Mouse (Mus musculus) leukemia stem cell, adult 10-12 weeks (primary cell): Measurements from ENCODE around the gene Tmem94. TPM values are rescaled to one million over a fixed set of nuclear protein-coding genes. Genes with fewer than 3 reads are reported as not detected.

Experiments used
- polyA plus RNA-seq: library from polyadenylated mRNA; stranded (reverse); fragments of >175 nt; gene quantifications from 2 replicates; pipeline ENCODE4 v1.2.3, GENCODE M21; 2012; ENCODE audit warnings: low replicate concordance

Tmem94 gene
- polyA plus RNA-seq, result 45.5 and 78.4 TPM in 2 replicates

DNA sequence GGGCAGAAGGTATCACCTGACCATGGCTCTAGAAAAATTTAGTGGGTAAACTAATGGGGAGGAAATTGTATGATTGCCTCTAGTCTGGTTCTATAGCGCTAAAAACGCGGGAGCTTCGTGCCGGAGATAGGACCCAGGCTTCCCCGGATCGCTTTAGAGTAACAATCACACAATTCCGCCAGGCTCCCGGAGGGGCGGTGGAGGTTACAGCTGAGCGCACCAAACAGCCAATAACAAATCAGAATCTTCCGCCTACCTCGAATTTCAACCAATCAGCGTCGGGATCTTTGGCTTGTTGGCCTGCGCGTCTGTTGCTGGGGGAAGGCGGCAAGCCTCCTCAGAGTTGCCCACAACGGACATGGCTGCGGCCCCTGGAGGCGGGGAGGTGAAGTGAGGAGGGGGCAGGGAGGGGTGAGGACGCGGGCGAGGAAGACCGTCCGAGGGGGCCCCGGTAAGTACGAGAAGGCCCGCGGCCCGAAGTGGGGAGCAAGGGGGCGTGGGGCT is at the start of gene Tmem94:
TSS of gene Tmem94 (plus strand) at position 331 of the 504 bp plus-strand sequence.

DNA sequence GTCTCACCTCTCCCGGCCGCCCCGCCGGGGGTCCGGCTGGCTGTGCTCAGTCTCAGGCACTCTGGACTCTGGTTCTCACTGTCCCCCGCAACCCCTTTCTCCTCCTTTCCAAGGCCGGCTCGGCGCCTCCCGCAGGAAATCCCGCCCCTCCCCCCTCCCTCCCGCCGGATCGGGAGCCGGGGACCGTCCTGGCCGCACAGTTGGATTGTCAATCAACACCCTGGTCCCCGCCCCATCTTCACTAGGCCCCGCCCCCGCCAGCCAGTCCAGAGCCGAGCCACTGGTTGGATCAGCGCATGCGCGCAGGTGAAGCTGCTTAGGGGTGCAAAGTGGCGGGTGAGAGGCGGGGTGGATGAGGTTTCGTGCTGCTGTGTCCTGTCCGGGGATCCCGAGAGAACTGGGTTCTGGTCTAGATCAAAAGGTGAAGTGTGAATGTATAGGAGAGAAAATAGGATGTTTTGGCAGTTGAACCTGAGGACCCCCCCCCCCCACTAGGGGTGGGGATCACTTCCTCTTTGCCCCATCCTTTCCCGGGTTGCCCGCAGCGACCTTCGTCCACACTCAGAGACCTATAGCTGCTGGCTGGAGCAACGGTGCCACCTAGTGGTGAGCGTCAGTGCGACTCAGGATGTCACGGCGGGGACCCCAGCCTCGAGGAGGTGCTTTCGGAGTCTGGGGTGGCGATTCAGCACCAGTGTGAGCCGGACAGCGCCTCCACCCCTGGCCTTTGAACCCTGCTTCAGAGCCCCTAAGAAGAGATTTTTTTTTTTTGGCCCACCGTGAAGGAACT is 48.5 kb downstream of the Tmem94 start, which contains the start of gene Caskin2:
TSS of gene Caskin2 (minus strand) at position 133 of the 790 bp plus-strand sequence.

DNA sequence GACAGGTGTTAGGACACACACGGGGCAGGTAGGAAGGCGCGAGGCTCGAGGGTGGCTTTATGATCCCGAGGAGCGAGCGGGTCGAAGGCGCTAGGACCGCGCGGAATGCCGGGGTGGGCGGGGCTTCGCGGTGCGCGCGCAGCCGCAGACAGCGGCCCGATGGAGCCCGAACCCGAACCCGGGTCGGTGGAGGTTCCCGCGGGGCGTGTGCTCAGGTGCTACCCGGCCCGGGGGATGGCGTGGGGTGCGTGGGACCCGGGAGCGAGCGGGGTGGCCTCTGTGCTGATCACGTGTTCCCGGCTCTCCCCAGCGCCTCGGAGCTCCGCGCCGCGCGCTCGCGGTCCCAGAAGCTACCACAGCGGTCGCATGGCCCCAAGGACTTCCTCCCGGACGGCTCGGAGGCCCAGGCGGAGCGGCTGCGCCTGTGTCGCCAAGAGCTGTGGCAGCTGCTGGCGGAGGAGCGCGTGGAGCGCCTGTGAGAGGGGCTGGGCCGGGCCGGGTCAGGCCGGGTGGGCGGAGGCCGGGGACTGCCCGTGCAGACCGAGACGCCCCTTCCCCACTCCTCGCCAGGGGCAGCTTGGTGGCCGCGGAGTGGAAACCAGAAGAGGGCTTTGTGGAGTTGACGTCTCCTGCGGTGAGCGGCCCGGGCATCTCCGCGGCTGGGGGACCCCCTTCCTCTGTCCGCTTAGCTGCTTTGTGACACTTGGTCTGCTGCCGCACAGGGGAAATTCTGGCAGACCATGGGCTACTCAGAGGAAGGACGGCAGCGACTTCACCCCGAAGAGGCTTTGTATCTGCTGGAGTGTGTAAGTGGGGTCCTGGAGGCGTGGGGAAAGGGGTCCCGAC is 49.6 kb downstream of the Tmem94 start, which contains the start of gene Tsen54:
TSS of gene Tsen54 (plus strand) at position 120 of the 846 bp plus-strand sequence.

DNA sequence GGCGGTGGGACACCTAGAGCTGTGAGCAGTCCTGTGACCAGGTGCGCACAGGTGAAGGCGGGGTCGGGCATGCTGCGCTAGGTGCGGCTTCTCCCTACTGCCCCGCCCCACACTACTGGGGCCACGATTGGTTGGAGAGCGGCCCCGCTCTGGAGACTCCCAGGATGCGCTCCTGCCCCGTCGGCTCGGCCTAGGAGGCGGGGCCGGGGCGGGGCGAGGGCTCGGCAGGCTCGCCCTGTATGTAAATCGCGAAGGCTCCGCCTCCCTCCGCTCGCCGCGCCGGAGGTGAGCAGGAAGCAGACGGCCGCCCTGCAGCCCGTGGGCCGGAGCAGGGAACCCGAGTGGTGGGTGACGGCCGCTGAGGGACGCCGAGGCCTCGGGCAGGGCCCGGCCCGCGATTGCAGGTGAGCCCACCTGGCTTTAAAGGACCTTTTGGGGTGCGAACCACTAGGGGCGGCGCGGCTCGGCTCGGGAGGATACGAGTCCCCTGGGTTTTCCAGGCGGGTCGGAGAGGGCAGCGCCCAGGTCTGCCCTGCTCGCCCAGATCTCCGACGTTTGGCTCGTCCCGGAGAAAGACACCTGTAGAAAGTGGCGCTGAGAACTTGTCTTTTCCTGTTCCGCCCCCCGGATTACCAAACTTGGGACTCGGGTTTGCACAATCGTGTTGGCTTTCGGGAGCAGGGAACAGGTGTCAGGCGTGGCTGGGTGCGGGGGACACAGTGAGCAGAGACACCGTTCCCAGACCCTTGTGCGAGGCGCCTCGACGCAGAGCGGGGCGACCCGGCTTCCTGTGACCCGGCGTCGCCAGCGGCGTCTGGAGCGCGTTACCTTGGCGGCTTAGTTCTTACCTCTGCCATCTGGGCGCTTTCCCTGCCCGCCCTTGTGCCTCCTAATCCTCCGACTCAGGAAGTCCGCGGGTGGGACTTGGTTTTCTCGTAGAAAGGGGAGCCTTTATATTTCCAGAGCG is 58.8 kb downstream of the Tmem94 start, which contains the start of gene Llgl2:
TSS of gene Llgl2 (plus strand) at position 276 of the 967 bp plus-strand sequence.

Other genes starting within 250 kb of the Tmem94 start
- gene Sumo2, start 229.2 kb upstream of the Tmem94 start, polyA plus RNA-seq, result 68.7 and 370 TPM in 2 replicates
- gene Nup85, start 201.0 kb upstream of the Tmem94 start, polyA plus RNA-seq, result 8.4 and 41.9 TPM in 2 replicates
- gene Mrps7, start 161.5 kb upstream of the Tmem94 start, polyA plus RNA-seq, result 33.6 and 41.2 TPM in 2 replicates
- gene Gga3, start 161.4 kb upstream of the Tmem94 start, polyA plus RNA-seq, result 101 and 179 TPM in 2 replicates
- 39.5 and 63.0 TPM in 2 replicates for gene Mif4gd, start 152.5 kb upstream of the Tmem94 start, polyA plus RNA-seq
- 44.8 and 51.3 TPM in 2 replicates for gene Slc25a19, start 137.1 kb upstream of the Tmem94 start, polyA plus RNA-seq
- 40.1 and 59.3 TPM in 2 replicates for gene Grb2, start 56.8 kb upstream of the Tmem94 start, polyA plus RNA-seq
- gene Caskin2, start 48.2 kb downstream of the Tmem94 start, polyA plus RNA-seq, result 48.6 and 56.2 TPM in 2 replicates
- gene Tsen54, start 49.3 kb downstream of the Tmem94 start, polyA plus RNA-seq, result 49.9 and 89.1 TPM in 2 replicates
- gene Llgl2, start 58.6 kb downstream of the Tmem94 start, polyA plus RNA-seq, result 15.1 and 17.7 TPM in 2 replicates
- gene Myo15b, start 93.0 kb downstream of the Tmem94 start, polyA plus RNA-seq, result 0.06 and 0.23 TPM in 2 replicates
- gene Smim5, start 134.5 kb downstream of the Tmem94 start, polyA plus RNA-seq, result 7.9 and 16.4 TPM in 2 replicates
- gene Smim6, start 146.6 kb downstream of the Tmem94 start, polyA plus RNA-seq, result 0.56 and 1.1 TPM in 2 replicates
- gene Sap30bp, start 167.8 kb downstream of the Tmem94 start, polyA plus RNA-seq, result 9.0 and 29.2 TPM in 2 replicates
- gene Recql5, start 168.0 kb downstream of the Tmem94 start, polyA plus RNA-seq, result 6.9 and 21.1 TPM in 2 replicates
- gene Itgb4, start 209.3 kb downstream of the Tmem94 start, polyA plus RNA-seq, result 0.16 and 0.41 TPM in 2 replicates
- 23.8 and 28.8 TPM in 2 replicates for gene Galk1, start 247.3 kb downstream of the Tmem94 start, polyA plus RNA-seq